Comparison of ENCODE assay signal across 22 mouse cellular contexts in the genomic region with DNA sequence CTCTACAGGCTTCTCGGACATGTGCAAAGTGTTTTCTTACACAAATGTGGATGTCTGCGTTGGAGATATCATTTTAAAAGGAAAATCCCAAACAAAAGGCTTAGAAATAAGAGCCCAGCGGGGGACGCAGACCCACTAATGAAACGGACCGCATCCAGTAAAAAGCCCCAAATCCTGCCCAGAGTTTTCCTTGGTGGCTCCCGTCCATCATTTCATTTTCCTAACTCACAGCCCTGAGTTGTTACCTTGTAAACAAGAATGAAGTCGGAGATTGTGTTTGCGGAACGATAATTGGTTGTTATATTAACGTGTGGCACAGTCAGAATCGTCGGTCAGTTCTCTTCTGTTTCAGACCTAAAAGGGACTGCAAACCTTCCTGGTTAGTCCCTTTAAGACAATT. TPM values are rescaled to one million over a fixed set of nuclear protein-coding genes. Genes with fewer than 3 reads are reported as not detected.
A peak's percentile ranks its signal among the peaks of the same experiment; 100 is the strongest.
DNase-seq lines count a peak whose midpoint lies in the region; ATAC-seq lines count a peak whose summit lies in the region.
"Had no signal": no experiment of that assay in that cellular context is flagged by ENCODE, and none has a peak within 500 bp of the region (broad histone marks: within the 10 kb centered on the region; RNA-seq: fewer than 3 reads in every experiment).

No protein-coding gene starts in this region.

- H3K27me3 ChIP-seq in neural tube, embryonic 12.5 days (replicated peaks): no peaks in the 10 kb centered on the region
- H3K27me3 ChIP-seq in limb, embryonic 13.5 days: no peaks in the 10 kb centered on the region
- H3K27me3 ChIP-seq: limb, embryonic 15.5 days had no signal

- H3K27ac ChIP-seq in neural tube, embryonic 12.5 days: no peak overlapping the region
- H3K27ac ChIP-seq in limb, embryonic 13.5 days: no peak overlapping the region
- H3K27ac ChIP-seq: limb, embryonic 15.5 days had no signal

- no peak overlapping the region for H3K4me3 ChIP-seq in neural tube, embryonic 12.5 days
- H3K4me3 ChIP-seq in limb, embryonic 13.5 days: no peak overlapping the region
- H3K4me3 ChIP-seq: limb, embryonic 15.5 days had no signal

- 35% methylated on average over 13 of the region's 13 CpGs for WGBS in neural tube, embryonic 12.5 days
- 30% methylated on average over 13 of the region's 13 CpGs for WGBS in limb, embryonic 13.5 days

- DNase-seq in embryo, embryonic 11 days: peak; percentile 47
- no peak for DNase-seq in embryo, embryonic 10 days (ENCODE audit: low spot score)
- no peak for DNase-seq in neural tube, embryonic 10.5 days (ENCODE audit: extremely low spot score, low spot score)
- DNase-seq in retina, postnatal 1 day: peak; percentile 51
- DNase-seq in layer of hippocampus, adult 9-11 months: no peak
- DNase-seq in gastrocnemius, adult 8-10 months (ENCODE audit: low spot score in 2 of 2): no peak
- DNase-seq: adrenal gland, adult 8-10 months; cerebellum, adult 11-12 months; gastrocnemius, postnatal 25 days; kidney, adult 18-20 months; kidney, postnatal 10 days; lung, postnatal 4 days; right cerebral cortex, adult 18-20 months had no signal

- no peaks in the 10 kb centered on the region for H3K36me3 ChIP-seq in neural tube, embryonic 12.5 days
- no peaks in the 10 kb centered on the region for H3K36me3 ChIP-seq in limb, embryonic 13.5 days
- H3K36me3 ChIP-seq: limb, embryonic 15.5 days had no signal

- no peaks in the 10 kb centered on the region for H3K9me3 ChIP-seq in neural tube, embryonic 12.5 days
- no peaks in the 10 kb centered on the region for H3K9me3 ChIP-seq in limb, embryonic 13.5 days
- H3K9me3 ChIP-seq: limb, embryonic 15.5 days had no signal

- peak overlapping the region; percentile 24 for H3K4me2 ChIP-seq in neural tube, embryonic 12.5 days (replicated peaks)
- H3K4me2 ChIP-seq in limb, embryonic 13.5 days (replicated peaks): peak overlapping the region; percentile 27
- H3K4me2 ChIP-seq: limb, embryonic 15.5 days had no signal

- H3K9ac ChIP-seq in neural tube, embryonic 12.5 days: no peak overlapping the region
- H3K9ac ChIP-seq in limb, embryonic 13.5 days: no peak overlapping the region
- H3K9ac ChIP-seq: limb, embryonic 15.5 days had no signal

- H3K4me1 ChIP-seq in neural tube, embryonic 12.5 days: peaks cover 32% of the 10 kb centered on the region
- peaks cover 28% of the 10 kb centered on the region for H3K4me1 ChIP-seq in limb, embryonic 13.5 days

- ATAC-seq in neural tube, embryonic 12.5 days (ENCODE audit: low FRiP score, low read depth): no peak
- ATAC-seq in limb, embryonic 13.5 days (ENCODE audit: low FRiP score, low read depth): no peak

RNA-seq across cellular contexts. Expression of a gene that starts 44.6 kb away (rescaled TPM):
- 0.29 and 0.41 TPM in 2 replicates for polyA plus RNA-seq in neural tube, embryonic 12.5 days (2016; fragmentation: Nextera tagmentation; extraction: Ambion mirVana)
- not detected in 2 replicates for polyA plus RNA-seq in limb, embryonic 13.5 days (2015; fragmentation: Nextera tagmentation; extraction: Ambion mirVana)
- 1 to 10 TPM in 1 of 4 experiments, under 1 TPM in 3; 0.39 to 1.1 (median 0.60) TPM for total RNA-seq in gastrocnemius, adult 8-10 months (2022)
- total RNA-seq: adrenal gland, adult 8-10 months; common myeloid progenitor, adult 5-6 weeks; layer of hippocampus, adult 8-10 months; left cerebral cortex, adult 8-10 months had no signal
- polyA plus RNA-seq: limb, embryonic 15.5 days; liver, embryonic 16.5 days; stomach, embryonic 16.5 days; thymus, postnatal 0 days had no signal

Comparison
In these comparisons a context has a peak if more than half of its experiments do, and no peak if none do; other contexts are left out.
1. DNase-seq: peak in embryo, embryonic 11 days (single experiment) and retina, postnatal 1 day (single experiment); none in embryo, embryonic 10 days (single experiment), neural tube, embryonic 10.5 days (single experiment), layer of hippocampus, adult 9-11 months (single experiment) and gastrocnemius, adult 8-10 months (0 of 2).